Mouse (Mus musculus) cerebellum, adult 2 months (tissue): ENCODE measurements around the gene Insrr. TPM values are rescaled to one million over a fixed set of nuclear protein-coding genes. Genes with fewer than 3 reads are reported as not detected.

Experiments
- DNase-seq, 2 experiments: peaks; one replicate each; pipeline ENCODE4 v3.0.0; 2021
- H3K27ac ChIP-seq: fragments of 200-500 bp; 2 replicates; pipeline ENCODE4 v1.5.1; 2012; ENCODE audit warnings: low read length, control low read depth, inconsistent platforms; ENCODE audit not compliant: insufficient read depth
- H3K27me3 ChIP-seq: fragments of 200-500 bp; 2 replicates; pipeline ENCODE4 v1.6.1; 2012; ENCODE audit warnings: inconsistent platforms, mild to moderate bottlenecking, low read length, moderate library complexity; ENCODE audit not compliant: control insufficient read depth, insufficient read depth
- H3K4me1 ChIP-seq: fragments of 200-500 bp; 2 replicates; pipeline ENCODE4 v1.6.1; 2011; ENCODE audit warnings: low read length; ENCODE audit not compliant: control insufficient read depth, insufficient read depth
- H3K4me3 ChIP-seq: fragments of 200-500 bp; replicated peaks from 2 replicates; pipeline ENCODE3; 2011; ENCODE audit warnings: mild to moderate bottlenecking, low read depth, low read length, control low read depth; ENCODE audit not compliant: insufficient read depth
- CTCF ChIP-seq: fragments of 200-500 bp; IDR thresholded peaks from 2 replicates; pipeline ENCODE4 v1.5.1; 2011; ENCODE audit warnings: low read depth, mild to moderate bottlenecking, control low read depth, low read length, moderate library complexity, borderline replicate concordance; ENCODE audit not compliant: insufficient read depth
- POLR2A ChIP-seq: fragments of 200-500 bp; IDR thresholded peaks from 2 replicates; pipeline ENCODE4 v1.6.1; 2011; ENCODE audit warnings: low read length, control low read depth, borderline replicate concordance; ENCODE audit not compliant: insufficient read depth
- WGBS: fragments of 180-500 bp; shearing (Covaris S2); methylation state at CpG from one replicate; pipeline ENCODE4 v1.1.7; 2018; 5-methylcytosine and 5-hydroxymethylcytosine counted together
- polyA plus RNA-seq: library from polyadenylated mRNA; depleted of rRNA; stranded (reverse); fragments of >200 nt; gene quantifications from 2 replicates; pipeline ENCODE4 v1.2.3, GENCODE M21; 2012

The Insrr gene
- polyA plus RNA-seq, 1 experiment, result 1.4 TPM

DNA sequence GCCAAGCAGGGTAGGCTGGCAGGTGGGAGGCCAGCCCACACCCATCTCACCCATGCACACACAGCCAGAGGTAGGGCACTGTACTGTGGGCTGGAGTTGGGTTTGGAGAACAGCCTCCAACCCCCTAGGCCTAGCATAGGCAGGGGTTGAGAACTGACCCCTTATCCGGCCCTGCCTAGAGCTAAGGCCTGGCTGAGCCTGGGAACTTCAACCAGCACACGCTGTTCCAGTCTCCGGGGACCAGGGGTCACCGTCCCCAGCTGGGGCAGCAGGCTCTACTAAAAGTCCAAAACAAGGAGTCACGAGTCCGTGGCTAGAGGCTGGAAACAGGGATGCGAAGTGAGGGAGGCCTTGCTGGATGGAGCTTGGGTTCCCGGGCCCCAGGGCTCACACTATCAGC lies 29.0 kb upstream of the Insrr start:
- Histone ChIP-seq H3K4me1 (no peaks in the 10 kb centered on the region), H3K4me3 (no peak overlapping the region), H3K27ac (no peak overlapping the region), H3K27me3 (no peaks in the 10 kb centered on the region)
- no peak for DNase-seq
- 81% methylated on average over 8 of the region's 8 CpGs for WGBS
- TF ChIP-seq CTCF, result no peak
- no peak for TF ChIP-seq POLR2A

GRCm38 (mm10) chr3:87768431-87768830 lies 28.3 kb upstream of the Insrr start:
- Histone ChIP-seq H3K27ac (no peak overlapping the region), H3K4me3 (no peak overlapping the region), H3K27me3 (no peaks in the 10 kb centered on the region), H3K4me1 (no peaks in the 10 kb centered on the region)
- WGBS, result 71% methylated on average over 6 of the region's 6 CpGs
- TF ChIP-seq CTCF, result no peak
- TF ChIP-seq POLR2A, result no peak
- no peak for DNase-seq

DNA sequence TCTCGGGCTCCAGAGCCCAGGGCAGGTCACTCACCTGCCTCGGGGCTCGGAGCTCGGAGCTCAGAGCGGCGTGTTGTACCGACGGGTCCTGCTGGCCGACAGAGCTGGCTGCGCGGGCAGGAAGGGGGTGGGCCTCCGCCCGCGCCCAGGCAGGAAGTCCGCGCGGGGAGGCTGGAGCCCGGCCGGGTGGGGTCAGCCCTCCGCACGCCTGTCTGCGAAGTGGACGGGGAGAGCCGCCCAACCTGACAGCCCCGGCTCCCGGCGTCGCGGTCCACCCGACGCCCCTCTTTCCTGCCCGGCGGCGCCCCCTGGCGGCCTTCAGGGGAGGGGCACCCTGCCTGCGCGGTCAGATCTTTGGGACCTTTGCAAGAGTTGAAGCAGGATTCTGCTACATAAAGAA lies 27.9 kb upstream of the Insrr start:
- Histone ChIP-seq H3K27me3 (no peaks in the 10 kb centered on the region), H3K4me3 (no peak overlapping the region), H3K4me1 (no peaks in the 10 kb centered on the region), H3K27ac (no peak overlapping the region)
- WGBS, result 2% methylated on average over 37 of the region's 37 CpGs
- TF ChIP-seq POLR2A (no peak), CTCF (peak; percentile 39; the same call in 1 of the 2 replicates)
- peak in 1 of 2 experiments; percentile 17 for DNase-seq

- no peak for DNase-seq
- Histone ChIP-seq H3K27me3 (no peaks in the 10 kb centered on the region), H3K4me1 (no peaks in the 10 kb centered on the region), H3K27ac (no peak overlapping the region), H3K4me3 (no peak overlapping the region)
- WGBS, result 80% methylated on average over 8 of the region's 8 CpGs
- no peak for TF ChIP-seq CTCF
- TF ChIP-seq POLR2A, result no peak
Measured at GRCm38 (mm10) chr3:87769506-87769905, 27.2 kb upstream of the Insrr start.

- under 1% methylated on average over 4 of the region's 4 CpGs for WGBS
- no peaks in the 10 kb centered on the region for H3K4me1 ChIP-seq
- DNase-seq, result peak; percentile 41 to 43
- H3K4me3 ChIP-seq, result no peak overlapping the region
- H3K27ac ChIP-seq, result no peak overlapping the region
- TF ChIP-seq POLR2A, result no peak
- peak; percentile 79 for TF ChIP-seq CTCF
- H3K27me3 ChIP-seq, result no peaks in the 10 kb centered on the region
Measured at GRCm38 (mm10) chr3:87770280-87770679, 26.5 kb upstream of the Insrr start.

DNA sequence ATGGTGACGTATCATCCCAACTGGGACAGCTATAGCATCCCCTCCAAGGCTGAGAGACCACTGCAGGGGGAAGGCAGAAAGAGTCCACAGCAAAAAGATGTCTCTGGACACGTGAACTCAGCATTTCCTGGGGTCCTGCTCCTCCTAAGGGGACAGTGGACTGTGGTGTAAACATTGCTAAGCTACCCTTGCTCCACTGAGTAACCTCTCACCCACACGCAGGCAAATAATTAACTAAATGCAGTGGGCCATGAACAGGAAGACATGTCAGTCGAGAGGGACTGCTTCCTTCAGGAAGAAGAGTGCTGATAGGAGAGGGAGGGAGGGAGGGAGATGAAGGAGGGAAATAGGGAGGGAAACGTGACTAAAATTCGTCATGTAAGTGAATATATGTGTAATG lies 25.7 kb upstream of the Insrr start:
- no peak for DNase-seq
- H3K27ac ChIP-seq, result no peak overlapping the region
- no peak overlapping the region for H3K4me3 ChIP-seq
- TF ChIP-seq CTCF, result no peak
- no peak for TF ChIP-seq POLR2A
- no peaks in the 10 kb centered on the region for H3K4me1 ChIP-seq
- H3K27me3 ChIP-seq, result no peaks in the 10 kb centered on the region
- 59% methylated on average over 6 of the region's 6 CpGs for WGBS

GRCm38 (mm10) chr3:87778283-87778682 lies 18.5 kb upstream of the Insrr start:
- DNase-seq, result peak; percentile 25 to 28
- Histone ChIP-seq H3K27me3 (no peaks in the 10 kb centered on the region), H3K4me1 (no peaks in the 10 kb centered on the region), H3K4me3 (peak overlapping the region; percentile 25), H3K27ac (no peak overlapping the region)
- 13% methylated on average over 23 of the region's 23 CpGs for WGBS
- no peak for TF ChIP-seq CTCF
- TF ChIP-seq POLR2A, result no peak

- no peak overlapping the region for H3K4me3 ChIP-seq
- H3K4me1 ChIP-seq, result no peaks in the 10 kb centered on the region
- H3K27ac ChIP-seq, result no peak overlapping the region
- TF ChIP-seq POLR2A (no peak), CTCF (no peak)
- no peaks in the 10 kb centered on the region for H3K27me3 ChIP-seq
- DNase-seq, result no peak
- WGBS, result 70% methylated on average over 2 of the region's 2 CpGs
Measured at GRCm38 (mm10) chr3:87779086-87779485, 17.7 kb upstream of the Insrr start.
